8 mouse cellular contexts compared by ENCODE assay signal in the genomic region with DNA sequence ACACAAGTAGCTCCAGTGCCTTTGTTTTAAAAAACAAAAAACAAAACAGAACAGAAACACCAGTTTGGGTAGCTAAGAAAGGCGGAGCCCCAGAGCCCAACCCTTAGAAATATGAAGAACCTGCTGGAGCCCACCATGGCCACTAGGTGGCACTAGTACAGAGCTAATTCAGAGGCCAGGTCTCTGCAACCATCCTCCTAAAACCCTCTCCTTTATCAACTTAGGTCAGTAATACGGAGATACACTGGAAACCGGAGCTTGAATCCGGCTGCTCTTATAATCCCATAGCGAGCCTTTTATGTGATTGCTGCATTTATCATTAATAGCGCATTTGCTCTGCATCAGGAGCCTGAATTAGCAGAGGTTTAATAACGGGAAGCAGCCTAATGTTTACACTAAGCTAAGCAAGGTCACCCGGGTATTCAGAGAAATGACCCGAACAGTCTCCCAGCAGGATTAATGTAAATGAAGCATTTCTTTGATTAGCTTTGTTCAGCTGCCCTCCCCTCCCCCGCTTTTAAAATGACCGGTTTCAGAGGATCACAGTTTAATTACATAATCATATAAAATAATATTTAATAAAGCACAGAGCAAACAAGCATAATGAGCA. TPM values are rescaled to one million over a fixed set of nuclear protein-coding genes. Genes with fewer than 3 reads are reported as not detected.
DNase-seq lines count a peak whose midpoint lies in the region; ATAC-seq and TF ChIP-seq lines count a peak whose summit lies in the region.

No protein-coding gene starts in this region.

- H3K9me3 ChIP-seq in embryonic facial prominence, embryonic 11.5 days (replicated peaks; ENCODE audit: control insufficient read depth, low read length) = no peaks in the 10 kb centered on the region
- H3K9me3 ChIP-seq in midbrain, embryonic 10.5 days (replicated peaks) = peaks cover 9% of the 10 kb centered on the region

- peak overlapping the region; percentile 57 for H3K4me2 ChIP-seq in embryonic facial prominence, embryonic 11.5 days (ENCODE audit: low read depth, low read length)

- peak; percentile 86; the same call in 1 of the 2 replicates for TF ChIP-seq CTCF in small intestine, adult 2 months (IDR thresholded peaks at IDR 0.05; ENCODE audit: extremely low read depth, insufficient read length, insufficient replicate concordance, low read depth, low read length)

- H3K27me3 ChIP-seq in embryonic facial prominence, embryonic 11.5 days (ENCODE audit: control insufficient read depth, insufficient read depth, low read length) = no peaks in the 10 kb centered on the region
- peaks cover 29% of the 10 kb centered on the region for H3K27me3 ChIP-seq in midbrain, embryonic 10.5 days (ENCODE audit: low read depth, poor library complexity, severe bottlenecking)
- H3K27me3 ChIP-seq in small intestine, adult 2 months (ENCODE audit: control insufficient read depth, insufficient read depth, low read length) = peaks cover 11% of the 10 kb centered on the region

- intact Hi-C loops in left cerebral cortex, postnatal 4 days (cut with DNase I) = loop anchor here (5.0 kb wide), 1 partner anchor 131 kb away; no protein-coding TSS in a partner anchor

- no peak overlapping the region for H3K9ac ChIP-seq in embryonic facial prominence, embryonic 11.5 days (replicated peaks; ENCODE audit: low read length)

- no peaks in the 10 kb centered on the region for H3K36me3 ChIP-seq in embryonic facial prominence, embryonic 11.5 days (replicated peaks; ENCODE audit: control insufficient read depth, insufficient read depth, low read depth, low read length)
- no peaks in the 10 kb centered on the region for H3K36me3 ChIP-seq in midbrain, embryonic 10.5 days
- no peaks in the 10 kb centered on the region for H3K36me3 ChIP-seq in small intestine, adult 2 months (ENCODE audit: control insufficient read depth, insufficient read depth, low read length)

- DNase-seq in 3T3-L1 (ENCODE audit: low read depth, low spot score) = peak; percentile 87
- peak; percentile 60 for DNase-seq in adrenal gland, postnatal 25 days
- DNase-seq in embryonic facial prominence, embryonic 11.5 days (ENCODE audit: low spot score) = peak; percentile 94
- peak; percentile 94 for DNase-seq in heart, adult 11 months
- DNase-seq in kidney, adult 11 months = peak; percentile 51
- DNase-seq in left cerebral cortex, postnatal 4 days = peak; percentile 80
- DNase-seq in midbrain, embryonic 10.5 days (ENCODE audit: low spot score) = peak; percentile 82

- TF ChIP-seq POLR2A in small intestine, adult 2 months (IDR thresholded peaks at IDR 0.05; ENCODE audit: low read depth, low read length) = no peak

- ATAC-seq in embryonic facial prominence, embryonic 11.5 days (replicated peaks; ENCODE audit: insufficient number of reproducible peaks, low FRiP score, low TSS enrichment, low read depth) = peak; percentile 71

- no peaks in the 10 kb centered on the region; the same call in none of the 2 replicates for H3K4me1 ChIP-seq in embryonic facial prominence, embryonic 11.5 days (ENCODE audit: control insufficient read depth, insufficient read depth, low read length)
- peaks cover 38% of the 10 kb centered on the region for H3K4me1 ChIP-seq in midbrain, embryonic 10.5 days
- no peaks in the 10 kb centered on the region for H3K4me1 ChIP-seq in small intestine, adult 2 months (ENCODE audit: control insufficient read depth, insufficient read depth, insufficient read length, low read length)

- peak overlapping the region; percentile 11; the same call in 1 of the 2 replicates for H3K4me3 ChIP-seq in embryonic facial prominence, embryonic 11.5 days (ENCODE audit: low read depth, low read length)
- H3K4me3 ChIP-seq in midbrain, embryonic 10.5 days = peak overlapping the region; percentile 50
- H3K4me3 ChIP-seq in small intestine, adult 2 months (ENCODE audit: low read depth, low read length) = no peak overlapping the region

- H3K27ac ChIP-seq in embryonic facial prominence, embryonic 11.5 days (replicated peaks; ENCODE audit: low read depth, low read length) = no peak overlapping the region
- peak overlapping the region; percentile 88 for H3K27ac ChIP-seq in midbrain, embryonic 10.5 days (replicated peaks)
- H3K27ac ChIP-seq in small intestine, adult 2 months (ENCODE audit: insufficient read depth, low read depth, low read length) = no peak overlapping the region

- WGBS in embryonic facial prominence, embryonic 11.5 days = 4% methylated on average over 11 of the region's 11 CpGs
- WGBS in midbrain, embryonic 10.5 days = 1% methylated on average over 11 of the region's 11 CpGs
- WGBS in small intestine, adult 2 months = 3% methylated on average over 11 of the region's 11 CpGs

RNA-seq across cellular contexts. Expression of gene Gm21915, which starts 53.9 kb away (rescaled TPM):
- total RNA-seq in adrenal gland, postnatal 25 days (2021) = not detected in 2 replicates
- polyA plus RNA-seq in embryonic facial prominence, embryonic 11.5 days (2014; fragmentation: Nextera tagmentation; extraction: Ambion mirVana) = not detected in 2 replicates
- total RNA-seq in left cerebral cortex, postnatal 4 days (2021) = not detected
- not detected in 2 replicates for polyA plus RNA-seq in midbrain, embryonic 10.5 days (2016; fragmentation: Nextera tagmentation; extraction: Ambion mirVana)
- polyA plus RNA-seq in small intestine, adult 2 months (2012; rRNA removed) = not detected in 2 replicates
